Mouse (Mus musculus): ENCODE data around the gene Osmr.

DNA sequence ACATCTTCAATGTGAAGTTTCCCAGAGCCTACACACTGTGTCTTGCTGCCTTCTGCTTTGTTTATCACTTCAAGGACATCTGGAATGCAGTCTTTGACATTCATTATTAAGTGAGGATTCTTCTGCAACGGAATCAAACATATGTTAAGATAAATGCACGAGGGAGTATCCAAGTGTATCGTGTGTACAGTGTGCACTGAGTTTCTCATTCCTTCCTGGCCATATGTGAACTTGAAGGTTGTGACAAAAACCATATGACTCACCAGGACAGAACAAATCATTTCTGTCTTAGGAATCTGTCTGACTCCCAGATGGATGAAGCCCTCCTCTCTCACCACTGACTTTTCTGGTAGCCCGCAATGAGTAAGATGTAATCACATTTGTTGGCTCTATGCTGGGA, 59.0 kb downstream of the Osmr start:
- TF ChIP-seq CTCF (IDR thresholded peaks at IDR 0.05) = no peak
- no peak for TF ChIP-seq POLR2A (IDR thresholded peaks at IDR 0.05; ENCODE audit: insufficient read depth, low read depth, low read length)
